In the genomic region with DNA sequence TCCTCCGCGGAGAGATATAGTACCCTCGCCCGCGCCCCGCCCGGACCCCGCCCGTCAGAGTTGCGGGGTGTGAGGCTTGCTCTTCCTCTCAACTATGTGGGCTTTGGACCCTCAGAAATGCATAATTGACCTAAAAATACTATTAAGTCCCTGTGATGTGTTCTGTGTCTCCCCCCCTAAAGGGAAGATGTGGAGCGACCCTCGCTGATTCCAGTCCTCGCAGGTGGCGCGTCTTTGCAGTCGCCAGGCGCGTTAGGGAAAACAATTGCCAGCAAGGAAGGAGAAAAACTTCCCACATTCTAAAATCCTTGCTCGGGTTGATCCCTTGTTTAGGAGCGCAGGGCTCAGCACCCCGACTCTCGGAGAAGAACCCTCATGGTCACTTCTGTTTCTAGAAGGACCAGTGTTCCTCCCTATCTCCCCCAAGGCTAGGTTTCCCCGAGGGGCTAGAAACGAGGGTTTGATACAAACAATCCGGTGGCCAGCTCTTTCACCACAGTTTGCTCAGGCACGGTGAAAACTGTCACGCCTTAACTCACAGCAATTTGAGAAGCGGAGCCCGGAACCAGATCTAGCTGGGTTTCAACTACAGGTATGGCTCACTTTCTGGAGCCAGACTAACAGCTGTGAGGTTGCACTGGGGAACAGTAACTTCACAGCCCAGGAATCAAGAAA, we compare ENCODE assay signal across 8 mouse cellular contexts. TPM values are rescaled to one million over a fixed set of nuclear protein-coding genes. Genes with fewer than 3 reads are reported as not detected.
DNase-seq lines count a peak whose midpoint lies in the region; ATAC-seq lines count a peak whose summit lies in the region.

No protein-coding gene starts in this region.

- H3K4me2 ChIP-seq in forebrain, embryonic 14.5 days (ENCODE audit: low read length), result peak overlapping the region; percentile 90
- H3K4me2 ChIP-seq in lung, embryonic 16.5 days (ENCODE audit: low read depth, low read length), result peak overlapping the region; percentile 93

- 2% methylated on average over 29 of the region's 29 CpGs for WGBS in forebrain, embryonic 14.5 days
- WGBS in lung, embryonic 16.5 days, result under 1% methylated on average over 29 of the region's 29 CpGs

- DNase-seq in gastrocnemius, postnatal 10 days, result peak; percentile 22
- DNase-seq in gastrocnemius, postnatal 36 days, result no peak
- peak; percentile 58 for DNase-seq in NIH3T3 (ENCODE audit: low read depth)
- DNase-seq in forebrain, embryonic 14.5 days (ENCODE audit: low spot score), result peak; percentile 44
- DNase-seq in kidney, adult 8-10 months, result peak; percentile 50 to 57
- DNase-seq in thymus, postnatal 10 days (ENCODE audit: low spot score in 2 of 2), result peak; percentile 10 to 35
- DNase-seq in Muller cell, postnatal 12 days (ENCODE audit: inconsistent ontology term), result no peak

- H3K36me3 ChIP-seq in forebrain, embryonic 14.5 days (ENCODE audit: control insufficient read depth, insufficient read depth, low read length), result no peaks in the 10 kb centered on the region
- no peaks in the 10 kb centered on the region for H3K36me3 ChIP-seq in lung, embryonic 16.5 days (ENCODE audit: control insufficient read depth, insufficient read depth, low read length)

- H3K4me1 ChIP-seq in forebrain, embryonic 14.5 days (ENCODE audit: control insufficient read depth, insufficient read depth, low read length), result peaks cover 5% of the 10 kb centered on the region; the same call in 1 of the 2 replicates
- peaks cover 7% of the 10 kb centered on the region for H3K4me1 ChIP-seq in lung, embryonic 16.5 days (replicated peaks; ENCODE audit: control insufficient read depth, insufficient read depth, low read length)

- intact Hi-C loops in gastrocnemius, postnatal 36 days (cut with DNase I), result loop anchor here (1.0 kb wide), 1 partner anchor 11 kb away; a partner anchor contains a TSS

- ATAC-seq in forebrain, embryonic 14.5 days, result peak; percentile 1; the same call in 1 of the 2 replicates
- ATAC-seq in lung, embryonic 16.5 days (ENCODE audit: low read depth), result peak; percentile 3; the same call in 1 of the 2 replicates

- peak overlapping the region; percentile 89 for H3K27ac ChIP-seq in forebrain, embryonic 14.5 days (ENCODE audit: low read depth, low read length)
- H3K27ac ChIP-seq in lung, embryonic 16.5 days (ENCODE audit: low read length), result peak overlapping the region; percentile 94

- no peaks in the 10 kb centered on the region for H3K27me3 ChIP-seq in forebrain, embryonic 14.5 days (replicated peaks; ENCODE audit: control insufficient read depth, insufficient read depth, low read length)
- no peaks in the 10 kb centered on the region for H3K27me3 ChIP-seq in lung, embryonic 16.5 days (ENCODE audit: control insufficient read depth, insufficient read depth, low read depth, low read length)

- no peaks in the 10 kb centered on the region for H3K9me3 ChIP-seq in forebrain, embryonic 14.5 days (replicated peaks; ENCODE audit: control insufficient read depth, low read length)
- 0 out of 2 replicates have a peak, but pooled peaks cover under 1% of the 10 kb centered on the region for H3K9me3 ChIP-seq in lung, embryonic 16.5 days (ENCODE audit: control insufficient read depth, low read length)

- H3K4me3 ChIP-seq in forebrain, embryonic 14.5 days (ENCODE audit: low read depth, low read length), result peak overlapping the region; percentile 64
- peak overlapping the region; percentile 72 for H3K4me3 ChIP-seq in lung, embryonic 16.5 days (ENCODE audit: low read length)

- peak overlapping the region; percentile 82 for H3K9ac ChIP-seq in forebrain, embryonic 14.5 days (ENCODE audit: low read length)
- H3K9ac ChIP-seq in lung, embryonic 16.5 days (ENCODE audit: low read length), result peak overlapping the region; percentile 84

RNA-seq across cellular contexts. Expression of a gene that starts 11.3 kb away (rescaled TPM):
- total RNA-seq in gastrocnemius, postnatal 10 days (2021), result 100 to 1,000 TPM; 360 to 362 TPM
- 100 to 1,000 TPM; 484 to 513 TPM for total RNA-seq in gastrocnemius, postnatal 36 days (2021)
- polyA plus RNA-seq in forebrain, embryonic 14.5 days (2014; fragmentation: Nextera tagmentation; extraction: Ambion mirVana), result 2,256 and 2,267 TPM in 2 replicates
- polyA plus RNA-seq in lung, embryonic 16.5 days (2015; fragmentation: Nextera tagmentation; extraction: Ambion mirVana), result 1,745 and 1,859 TPM in 2 replicates

RNA-seq across cellular contexts. Expression of a gene that starts 28.4 kb away (rescaled TPM):
- 10 to 100 TPM; 11.1 to 11.2 TPM for total RNA-seq in gastrocnemius, postnatal 10 days (2021)
- total RNA-seq in gastrocnemius, postnatal 36 days (2021), result 1 to 10 TPM; 6.8 to 9.3 TPM
- polyA plus RNA-seq in forebrain, embryonic 14.5 days (2014; fragmentation: Nextera tagmentation; extraction: Ambion mirVana), result 12.5 and 13.1 TPM in 2 replicates
- 13.2 and 14.7 TPM in 2 replicates for polyA plus RNA-seq in lung, embryonic 16.5 days (2015; fragmentation: Nextera tagmentation; extraction: Ambion mirVana)

Comparison
In these comparisons a context has a peak if more than half of its experiments do, and no peak if none do; other contexts are left out.
1. DNase-seq: peak in gastrocnemius, postnatal 10 days (single experiment), NIH3T3 (single experiment), forebrain, embryonic 14.5 days (single experiment), kidney, adult 8-10 months (2 of 2) and thymus, postnatal 10 days (2 of 2); none in gastrocnemius, postnatal 36 days (0 of 2) and Muller cell, postnatal 12 days (single experiment).